Mouse (Mus musculus) mouse embryonic stem cell (cell line): Measurements from ENCODE around the gene Spz1.
"Not testable (repeated sequence)": the region's sequence is repeated elsewhere in the genome, so short reads cannot be mapped to it uniquely, and the experiment has no call there.

ENCODE experiments used
- in situ Hi-C, 2 experiments: fragments of 300-500 bp; cut with MboI; formaldehyde crosslinking; loops; 1 replicate in 1 of 2; 3 replicates in 1 of 2; pipeline ENCODE4 v1.14.3; 2019 to 2020; ENCODE audit warnings: low sequenced_read_pairs in 2 of 2, low pct_unique_long_range_greater_than_20kb in 1 of 2, mixed read lengths in 1 of 2; ENCODE audit not compliant: unreplicated experiment in 1 of 2

Spz1 gene

DNA sequence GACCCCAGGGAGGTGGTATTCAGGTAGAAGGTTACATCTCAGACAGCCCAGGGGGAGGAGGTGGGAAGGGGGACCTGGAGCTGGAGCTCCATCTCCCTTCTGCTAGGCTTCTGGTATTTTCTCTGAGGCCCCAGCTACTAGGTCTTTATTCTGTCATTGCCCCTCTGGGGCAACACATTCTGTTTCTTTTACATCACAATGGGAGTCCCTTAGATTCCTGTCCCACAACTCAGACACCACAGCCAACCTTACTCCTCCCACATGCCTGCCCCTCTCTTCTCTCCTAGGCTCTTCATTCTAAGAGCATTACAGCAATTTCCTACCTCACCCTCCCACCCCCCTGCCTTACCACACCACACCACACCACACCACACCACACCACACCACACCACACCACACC, at the start of gene Spz1:
Gene Spz1 (minus strand): TSS at position 101 of the 400 bp plus-strand sequence.
- in situ Hi-C loops, result loop anchor here (5.0 to 10.0 kb wide), 2 partner anchors 166 to 169 kb away; no protein-coding TSS in a partner anchor

DNA sequence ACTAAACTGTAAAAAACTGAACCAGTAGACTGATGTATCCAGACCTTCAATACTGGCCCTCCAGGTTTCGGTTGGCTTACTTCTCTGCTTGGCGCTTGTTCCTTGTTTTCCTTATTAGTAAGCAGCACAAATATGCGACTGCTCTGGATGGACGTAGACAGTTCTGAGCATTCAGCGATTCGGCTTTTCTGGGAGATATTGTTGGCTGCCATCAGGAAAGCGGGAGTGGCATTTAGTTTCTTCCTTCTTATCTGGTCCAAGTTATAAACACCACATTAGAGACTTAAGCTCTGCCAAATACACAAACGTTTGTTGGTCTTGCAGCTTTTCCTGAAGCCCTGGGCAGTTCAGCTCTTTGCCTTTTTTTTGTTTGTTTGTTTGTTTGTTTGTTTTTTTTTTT, 40.5 kb upstream of the Spz1 start:
- in situ Hi-C loops, result no loop called here

DNA sequence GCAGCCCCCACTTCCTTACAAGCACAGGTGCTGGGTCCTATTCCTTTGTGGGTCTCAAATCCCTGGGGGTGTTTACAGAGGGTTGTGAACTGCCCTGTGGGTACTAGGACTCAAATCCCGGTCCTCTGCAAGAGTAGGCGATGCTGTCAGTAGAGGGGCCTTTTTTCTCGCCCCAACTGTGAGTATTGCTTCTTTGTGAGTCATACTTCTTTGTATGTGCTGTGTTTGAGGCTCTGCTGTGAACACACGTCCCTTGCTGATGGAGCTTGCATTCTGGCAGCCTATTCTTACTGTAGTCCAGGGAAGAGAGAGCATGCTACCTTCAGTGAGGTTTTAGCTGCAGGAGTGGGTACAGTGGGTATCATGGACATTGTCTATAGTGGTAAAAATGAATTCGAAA, 39.2 kb upstream of the Spz1 start:
- in situ Hi-C loops, result no loop called here

DNA sequence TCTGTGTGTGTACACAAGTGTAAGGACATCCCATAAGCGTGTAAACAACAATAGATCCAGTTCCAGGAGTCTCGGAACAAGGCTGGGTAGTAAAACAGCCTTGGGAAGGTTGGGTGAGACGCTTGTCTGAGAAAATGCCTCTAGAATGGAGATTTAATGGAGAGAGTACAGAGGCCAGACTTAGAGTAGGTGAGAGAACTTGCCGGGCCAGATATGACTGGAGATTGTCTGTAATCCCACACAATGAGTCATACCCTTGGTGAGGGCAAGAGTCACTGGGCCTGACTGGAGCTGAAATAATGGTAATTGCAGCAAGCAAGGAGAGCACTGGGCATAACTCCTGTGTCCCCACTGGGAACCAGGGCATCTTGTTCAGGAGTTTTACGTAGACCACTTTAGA, 37.1 kb upstream of the Spz1 start:
- in situ Hi-C loops, result no loop called here

DNA sequence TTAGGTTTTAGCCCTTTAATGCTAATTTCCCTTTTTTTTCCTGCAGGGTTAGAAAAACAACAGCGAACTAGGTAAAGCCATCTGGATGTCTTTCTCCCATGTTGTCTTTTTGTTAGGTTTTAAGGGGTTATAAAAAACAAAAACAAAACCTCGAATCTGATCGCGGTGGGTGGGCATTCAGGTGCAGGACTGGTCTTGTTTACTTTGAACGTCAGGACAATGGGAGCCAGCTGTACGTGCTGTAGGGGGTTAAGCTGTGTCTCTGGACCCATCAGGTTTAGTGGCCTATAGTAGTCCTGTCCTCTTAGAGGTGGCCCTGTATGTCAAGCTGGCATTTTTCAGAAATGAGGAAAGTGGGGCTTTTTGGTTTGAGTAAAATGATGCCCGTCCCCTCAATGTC, 35.9 kb upstream of the Spz1 start:
- in situ Hi-C loops, result no loop called here

DNA sequence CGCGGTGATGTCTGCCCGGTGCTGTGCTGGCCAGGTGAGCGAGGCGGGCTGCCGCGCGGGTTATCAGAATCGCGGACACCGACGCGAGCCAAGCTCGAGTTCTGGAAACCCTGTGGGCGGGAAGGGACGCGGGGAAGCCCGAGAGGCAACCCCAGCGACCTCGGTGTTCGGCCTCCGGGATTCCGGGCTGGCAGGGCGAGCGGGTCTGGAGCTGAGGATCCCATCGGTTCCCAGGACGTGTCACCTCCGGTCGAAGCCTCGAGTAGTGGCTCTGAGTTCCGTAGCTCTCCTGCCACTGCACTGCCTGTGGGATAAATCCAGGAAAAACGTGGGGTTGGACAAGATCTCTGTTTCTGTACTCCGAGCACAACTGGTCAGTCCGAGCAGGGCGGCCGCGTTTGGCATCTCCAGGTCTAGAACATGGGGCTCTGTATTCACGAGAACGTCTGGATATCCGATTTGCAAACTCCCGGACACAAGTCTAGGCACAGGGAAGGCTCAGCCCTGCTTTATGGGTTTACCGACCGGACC, 35.3 kb upstream of the Spz1 start:
- in situ Hi-C loops, result no loop called here

DNA sequence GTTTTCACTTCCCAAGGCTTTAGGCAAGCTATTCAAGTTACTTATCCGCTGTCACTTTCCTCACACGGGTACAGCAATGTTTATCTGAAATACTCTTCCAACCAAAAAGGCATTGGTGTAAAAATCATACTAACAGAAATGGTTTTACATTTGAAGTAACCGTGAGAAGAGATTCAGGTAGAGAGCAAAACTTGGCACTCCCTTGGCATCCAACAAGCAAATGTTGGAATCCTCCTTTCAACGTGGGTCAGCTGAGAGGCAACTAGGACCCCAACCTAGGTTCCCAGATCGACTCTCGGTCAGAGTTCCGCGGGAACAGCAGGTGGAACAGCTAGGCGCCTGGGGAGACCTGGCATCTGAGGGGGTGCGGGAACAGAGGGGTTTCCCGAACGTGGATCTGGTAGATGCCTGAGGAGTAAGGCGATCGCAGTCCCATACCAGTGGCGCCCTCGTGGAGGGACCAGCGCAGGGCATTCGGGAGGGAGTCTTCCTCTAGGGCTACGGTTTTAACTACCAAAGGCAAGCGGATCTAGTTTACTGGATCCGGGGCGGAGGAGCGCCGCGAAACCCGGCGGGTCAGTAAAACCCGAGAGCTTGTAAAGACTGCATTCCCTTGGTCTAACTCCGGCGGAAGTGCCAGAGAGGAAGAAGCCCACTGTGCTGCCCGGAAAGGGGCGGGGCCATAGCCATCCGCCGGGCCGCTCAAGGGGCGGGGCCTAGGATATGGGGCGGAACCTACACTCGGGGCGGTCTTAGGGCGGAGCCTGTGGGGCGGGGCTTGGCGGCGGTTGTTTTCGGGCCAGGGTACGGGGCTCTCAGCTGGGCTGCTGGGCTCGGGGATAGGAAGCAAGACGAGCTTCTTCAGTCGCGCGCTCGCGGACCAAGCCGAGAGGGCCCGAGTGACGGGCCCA, 34.6 kb upstream of the Spz1 start, which contains the start of gene Serinc5:
Gene Serinc5 (plus strand): TSS at position 781 of the 911 bp plus-strand sequence.
- in situ Hi-C loops, result no loop called here

DNA sequence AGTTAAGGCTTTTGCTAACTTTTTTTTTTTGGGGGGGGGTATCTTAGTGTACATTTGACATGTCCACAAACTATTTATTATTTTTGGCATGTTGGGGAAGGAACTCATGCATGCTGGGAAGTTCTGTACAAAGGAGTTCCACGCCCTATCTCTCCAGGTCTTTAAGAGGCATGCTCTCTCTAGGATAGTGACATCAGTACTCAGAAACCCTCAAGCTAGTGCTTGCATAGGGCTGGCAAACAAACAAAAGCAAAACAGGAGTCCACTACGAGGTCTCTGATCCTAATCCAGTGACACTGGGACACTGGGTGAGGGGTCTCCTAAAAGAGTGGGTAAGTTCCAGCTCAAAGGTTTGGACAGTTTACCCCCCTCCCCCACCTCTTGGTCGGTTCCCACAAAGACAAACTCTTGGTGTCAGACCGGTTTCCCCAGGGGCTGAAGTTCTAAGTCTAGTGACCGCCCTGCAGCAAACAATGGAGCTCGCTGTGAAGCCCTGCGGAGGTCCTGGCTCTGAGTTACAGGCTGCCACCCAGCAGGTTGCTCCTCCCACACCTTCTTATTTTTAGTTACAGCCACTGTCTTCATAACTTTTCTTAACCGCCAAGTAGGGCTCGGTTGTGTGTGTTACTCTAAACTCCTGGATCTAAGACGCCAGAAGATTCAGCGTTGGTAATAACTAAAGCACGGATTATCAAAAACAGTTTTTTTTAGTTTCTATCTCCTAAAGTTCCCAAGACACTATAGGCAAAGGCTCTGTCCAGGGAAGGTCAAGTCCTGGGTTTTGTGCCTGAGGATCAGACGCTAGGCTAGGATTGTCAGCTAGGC, 33.7 kb upstream of the Spz1 start:
- in situ Hi-C loops, result no loop called here

DNA sequence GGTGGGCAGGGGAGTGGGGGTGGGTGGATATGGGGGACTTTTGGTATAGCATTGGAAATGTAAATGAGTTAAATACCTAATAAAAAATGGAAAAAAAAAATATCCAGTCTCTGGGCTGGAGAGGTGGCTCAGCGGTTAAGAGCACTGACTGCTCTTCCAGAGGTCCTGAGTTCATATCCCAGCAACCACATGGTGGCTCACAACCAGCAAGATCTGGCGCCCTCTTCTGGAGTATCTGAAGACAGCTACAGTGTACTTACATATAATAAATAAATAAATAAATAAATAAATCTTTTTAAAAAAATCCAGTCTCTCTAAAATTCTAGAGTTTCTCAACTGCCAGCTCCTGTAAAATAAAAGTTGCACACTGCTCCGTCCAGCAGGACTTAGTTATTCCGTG, 29.3 kb upstream of the Spz1 start:
- in situ Hi-C loops, result not testable (repeated sequence)

DNA sequence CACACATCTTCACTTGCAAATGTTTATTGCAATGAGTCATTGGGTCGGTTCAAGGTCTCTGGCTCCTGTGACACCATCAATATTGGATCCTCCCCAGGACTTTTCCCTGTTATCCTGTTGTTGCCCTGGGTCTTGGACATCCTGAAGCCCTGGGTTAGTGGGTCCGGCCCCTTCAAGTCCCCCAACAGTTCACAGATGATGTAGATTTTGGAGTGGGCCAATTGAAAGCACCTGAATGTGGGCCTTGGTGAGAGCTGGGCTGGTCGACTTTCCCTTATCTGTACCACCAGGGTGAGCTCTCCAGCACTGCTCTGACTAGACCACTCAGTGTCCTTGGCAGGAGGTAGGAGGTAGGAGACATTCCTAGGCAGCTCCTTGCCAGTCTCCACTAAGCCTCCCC, 19.5 kb upstream of the Spz1 start:
- in situ Hi-C loops, result no loop called here

DNA sequence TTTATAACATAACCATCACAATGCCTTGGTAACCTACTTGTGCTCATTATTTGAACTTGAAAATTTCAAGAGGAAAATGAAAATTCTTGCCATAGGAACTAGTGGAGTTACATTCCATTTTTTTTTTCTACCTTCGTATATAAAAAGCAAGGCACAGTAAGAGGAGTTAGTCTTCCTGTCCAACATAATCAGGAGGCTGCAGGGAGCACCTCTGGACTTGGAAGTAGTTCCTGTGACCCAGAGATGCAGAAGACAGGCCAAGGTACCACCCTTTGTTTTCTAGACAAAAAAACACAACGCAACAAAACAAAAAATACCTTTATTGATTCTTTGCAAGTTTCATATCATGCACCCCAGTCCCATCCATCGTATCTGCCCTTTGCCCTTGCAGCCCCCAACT, 18.9 kb upstream of the Spz1 start:
- in situ Hi-C loops, result no loop called here

DNA sequence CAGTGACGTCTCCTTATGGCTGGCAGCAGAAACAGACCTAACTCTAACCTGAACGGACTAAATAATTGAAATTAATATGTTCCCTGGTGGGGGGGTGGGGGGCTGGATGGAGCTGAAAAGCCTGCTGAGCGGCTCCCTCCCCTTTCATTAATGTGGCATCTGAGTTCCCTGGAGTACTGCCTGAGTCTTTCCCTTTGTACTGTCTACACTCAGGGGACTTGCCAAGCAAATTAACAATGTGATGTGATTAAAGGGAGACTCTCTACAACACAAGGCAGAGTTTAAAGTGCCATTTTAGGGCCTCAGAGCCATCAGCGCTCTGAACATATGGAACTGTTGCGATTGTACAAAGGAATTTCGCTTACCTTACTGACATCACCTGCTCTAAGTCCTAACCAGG, 18.5 kb upstream of the Spz1 start:
- in situ Hi-C loops, result no loop called here

DNA sequence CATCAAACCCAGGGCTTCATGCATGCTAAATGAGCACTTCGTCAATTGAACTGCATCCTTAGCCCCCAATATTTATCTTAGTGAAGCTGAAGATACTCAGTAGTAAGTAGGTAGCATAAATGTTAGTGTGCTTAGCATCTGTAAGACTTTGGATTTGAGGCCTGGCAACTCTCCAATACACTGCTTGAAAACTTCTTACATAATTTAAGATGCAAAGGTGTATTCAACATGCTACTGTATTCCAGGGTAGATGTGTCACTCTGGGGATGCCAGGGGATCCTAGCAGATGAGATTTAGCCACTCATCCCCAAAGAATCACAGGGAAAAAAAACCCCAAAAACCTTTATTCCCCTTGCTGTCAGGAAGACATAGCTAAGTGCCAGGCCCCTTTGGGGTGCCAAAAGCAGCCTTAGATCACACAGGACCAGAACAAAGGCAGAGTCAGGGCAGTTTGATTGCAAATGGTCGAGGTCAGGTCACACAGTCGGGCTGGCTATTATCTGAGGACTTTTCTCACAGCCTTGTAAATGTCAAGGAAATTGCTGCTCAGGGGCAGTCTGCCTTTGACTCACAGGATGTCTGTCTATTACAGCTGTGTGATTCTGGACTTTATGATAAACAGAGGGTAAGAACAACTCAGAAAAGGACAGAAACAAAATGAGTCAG, 17.9 kb upstream of the Spz1 start:
- in situ Hi-C loops, result no loop called here

DNA sequence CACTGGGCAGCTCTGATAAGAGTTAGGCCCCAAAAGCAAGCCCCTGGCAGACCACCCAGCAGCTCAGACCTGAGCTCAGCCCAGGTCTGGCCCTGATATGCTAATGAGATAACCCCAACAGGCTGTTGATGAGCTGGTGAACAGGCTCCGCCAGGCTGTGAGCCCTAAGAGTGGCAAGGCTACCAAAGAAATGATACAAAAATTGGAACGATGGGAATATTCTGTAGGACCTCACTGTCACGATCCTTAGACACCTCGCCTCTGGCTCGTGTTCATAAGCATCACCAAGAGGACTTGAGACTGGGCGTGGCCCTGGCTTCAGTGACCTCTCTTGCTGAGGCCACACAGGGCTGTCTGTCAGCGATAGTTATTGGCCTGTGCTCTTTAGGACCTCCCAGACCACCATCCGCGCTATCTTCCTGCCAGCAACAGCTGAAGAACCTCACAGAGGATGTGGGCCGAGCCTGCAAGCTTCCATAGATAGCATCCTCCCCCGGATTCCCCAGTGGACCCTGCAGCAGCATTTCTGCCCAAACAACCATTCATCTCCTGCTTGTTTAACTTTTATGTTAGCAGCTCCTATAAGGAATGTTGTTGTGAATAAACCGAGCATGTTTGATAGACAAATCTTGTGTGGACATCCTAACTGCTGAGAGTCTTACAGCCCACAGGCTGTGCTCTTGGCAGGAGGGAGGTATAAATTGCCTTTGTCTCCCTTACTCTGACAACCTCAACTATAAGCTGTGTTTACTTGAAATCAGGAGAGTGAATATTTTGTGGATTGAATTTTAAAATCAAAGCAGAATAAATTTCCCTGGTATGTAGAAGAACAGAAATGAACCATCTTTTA, 17.0 kb upstream of the Spz1 start:
- in situ Hi-C loops, result no loop called here

DNA sequence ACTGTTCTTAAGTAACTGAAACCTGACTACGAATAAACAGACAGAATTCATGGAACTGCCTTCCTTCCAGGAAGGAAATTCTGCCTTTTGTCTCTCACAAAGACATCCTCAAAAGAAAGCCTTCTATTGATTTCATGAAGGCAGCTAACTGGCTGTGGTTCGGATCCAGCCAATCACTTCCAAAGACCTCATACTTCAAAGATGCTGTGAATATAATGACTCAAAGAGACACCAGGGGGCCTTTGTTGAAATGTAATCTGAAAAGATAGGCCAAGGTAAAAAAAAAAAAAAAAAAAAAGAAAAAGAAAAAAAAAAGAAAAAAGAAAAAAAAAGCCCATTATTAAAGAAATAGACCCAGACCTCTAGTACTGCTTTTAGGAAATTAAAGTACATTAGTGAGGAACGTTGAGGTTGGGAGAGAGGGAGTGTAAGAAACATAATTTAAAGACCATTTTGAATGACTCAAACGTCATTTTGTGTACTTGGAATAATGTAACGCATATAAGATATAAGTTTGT, 16.4 kb upstream of the Spz1 start:
- in situ Hi-C loops, result no loop called here

DNA sequence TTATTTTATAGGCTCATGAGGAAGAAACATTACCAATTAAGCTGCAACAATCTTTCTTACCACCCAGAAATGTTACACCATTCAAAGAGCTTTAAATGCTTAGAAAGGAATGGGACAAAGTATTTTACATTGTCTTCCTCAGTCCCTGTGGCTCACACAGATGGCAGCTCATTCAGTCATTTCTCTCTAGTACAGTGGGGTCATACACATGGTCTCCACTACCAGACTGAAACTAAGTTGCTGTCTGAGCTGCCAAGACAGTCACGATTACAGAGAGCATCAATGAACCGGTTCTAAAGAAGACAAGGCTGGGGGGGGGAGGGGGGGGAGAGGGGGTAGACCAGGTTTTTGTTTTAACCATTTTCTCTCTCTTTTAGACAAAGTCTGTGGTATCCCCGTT, 15.3 kb upstream of the Spz1 start:
- in situ Hi-C loops, result no loop called here

DNA sequence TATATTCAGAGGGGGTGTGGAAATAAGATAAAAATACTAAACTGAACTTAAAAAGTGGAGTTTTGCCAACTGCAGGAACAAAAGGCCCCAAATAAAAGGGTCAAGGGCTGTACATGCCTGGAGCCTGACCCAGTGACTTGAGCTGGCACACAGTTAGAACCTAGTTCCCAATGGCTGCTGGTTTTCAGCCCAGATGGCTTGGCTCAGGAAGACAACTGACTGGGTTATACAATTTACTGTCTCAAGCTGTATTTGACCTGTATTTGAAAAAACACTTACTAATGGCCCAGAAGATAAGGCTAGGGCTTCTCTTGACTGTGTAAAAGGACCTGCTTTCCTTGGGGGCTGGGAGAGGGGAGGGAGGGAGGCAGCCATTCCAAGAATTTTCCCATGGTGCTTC, 13.3 kb upstream of the Spz1 start:
- in situ Hi-C loops, result no loop called here

DNA sequence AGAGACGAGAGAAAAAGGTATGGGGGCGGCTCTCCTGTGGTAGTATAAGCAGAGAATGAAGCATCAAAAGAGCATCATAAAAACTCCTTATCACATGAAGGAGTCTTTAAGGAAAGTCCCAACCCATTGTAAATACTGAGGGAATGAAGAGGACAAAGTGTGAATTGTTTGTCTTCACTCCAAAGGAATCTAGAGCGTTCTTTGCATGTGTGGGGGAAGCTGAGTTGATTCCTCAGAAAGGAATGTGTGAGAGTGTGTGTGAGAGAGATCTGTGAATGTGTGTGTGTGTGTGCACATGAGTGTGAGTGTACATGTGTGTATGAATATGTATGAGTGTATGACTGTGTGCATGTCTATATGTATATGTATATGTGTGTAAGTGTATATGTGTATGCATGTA, 12.7 kb upstream of the Spz1 start:
- in situ Hi-C loops, result no loop called here
